ENCODE assay signal across 24 mouse cellular contexts in genomic region chr2:146249033-146249432, GRCm38 (mm10). TPM values are rescaled to one million over a fixed set of nuclear protein-coding genes. Genes with fewer than 3 reads are reported as not detected.
A peak's percentile ranks its signal among the peaks of the same experiment; 100 is the strongest.
DNase-seq lines count a peak whose midpoint lies in the region; ATAC-seq and TF ChIP-seq lines count a peak whose summit lies in the region.
"Had no signal": no experiment of that assay in that cellular context is flagged by ENCODE, and none has a peak within 500 bp of the region (broad histone marks: within the 10 kb centered on the region; RNA-seq: fewer than 3 reads in every experiment).

No protein-coding gene starts in this region.

- no peak overlapping the region for H3K4me3 ChIP-seq in hindbrain, embryonic 10.5 days
- no peak overlapping the region for H3K4me3 ChIP-seq in hindbrain, embryonic 16.5 days (ENCODE audit: low read length)
- no peak overlapping the region for H3K4me3 ChIP-seq in midbrain, embryonic 12.5 days
- H3K4me3 ChIP-seq in liver, postnatal 0 days (ENCODE audit: low read depth, low read length), result no peak overlapping the region
- no peak overlapping the region for H3K4me3 ChIP-seq in left cerebral cortex, adult 2 months
- H3K4me3 ChIP-seq: erythroblast, embryonic 14.5 days; heart, embryonic 13.5 days; layer of hippocampus, adult 2 months; liver, embryonic 15.5 days; megakaryocyte, embryonic 14.5 days had no signal

- 75% methylated on average over 7 of the region's 7 CpGs for WGBS in hindbrain, embryonic 10.5 days
- WGBS in hindbrain, embryonic 16.5 days, result 43% methylated on average over 7 of the region's 7 CpGs
- 59% methylated on average over 7 of the region's 7 CpGs for WGBS in midbrain, embryonic 12.5 days
- WGBS in liver, postnatal 0 days (ENCODE audit: insufficient replicate concordance), result 84% methylated on average over 7 of the region's 7 CpGs

- peak; percentile 12 for DNase-seq in hindbrain, embryonic 10.5 days (ENCODE audit: low spot score)
- DNase-seq in retina, postnatal 1 day, result peak; percentile 70
- no peak for DNase-seq in retina, embryonic 14.5 days (ENCODE audit: low spot score)
- no peak for DNase-seq in left cerebral cortex, postnatal 14 days (ENCODE audit: low spot score in 2 of 2)
- DNase-seq in liver, postnatal 0 days, result no peak
- DNase-seq in left cerebral cortex, adult 2 months (ENCODE audit: extremely low spot score in 1 of 2, low spot score in 2 of 2), result no peak
- DNase-seq: adrenal gland, adult 2 months; cerebellum, adult 11-12 months; cerebellum, postnatal 36 days; heart, adult 11 months; heart, postnatal 36 days; lung, postnatal 10 days; right cerebral cortex, postnatal 4 days; thymus, adult 18-20 months had no signal

- H3K9me3 ChIP-seq in hindbrain, embryonic 10.5 days, result no peaks in the 10 kb centered on the region
- no peaks in the 10 kb centered on the region for H3K9me3 ChIP-seq in hindbrain, embryonic 16.5 days (ENCODE audit: control insufficient read depth, low read length)
- no peaks in the 10 kb centered on the region for H3K9me3 ChIP-seq in midbrain, embryonic 12.5 days
- H3K9me3 ChIP-seq in liver, postnatal 0 days (ENCODE audit: low read length), result no peaks in the 10 kb centered on the region
- H3K9me3 ChIP-seq: heart, embryonic 13.5 days; liver, embryonic 15.5 days; megakaryocyte, embryonic 14.5 days had no signal

- TF ChIP-seq CTCF in liver, postnatal 0 days (IDR thresholded peaks at IDR 0.05; ENCODE audit: low read depth), result no peak
- no peak for TF ChIP-seq CTCF in left cerebral cortex, adult 2 months (IDR thresholded peaks at IDR 0.05)

- H3K9ac ChIP-seq in hindbrain, embryonic 16.5 days (ENCODE audit: low read depth, low read length), result no peak overlapping the region
- H3K9ac ChIP-seq in midbrain, embryonic 12.5 days (replicated peaks), result no peak overlapping the region
- H3K9ac ChIP-seq in liver, postnatal 0 days (replicated peaks), result no peak overlapping the region
- H3K9ac ChIP-seq: heart, embryonic 13.5 days; liver, embryonic 15.5 days had no signal

- intact Hi-C loops in left cerebral cortex, postnatal 14 days (cut with DNase I), result no loop called here
- intact Hi-C loops in left cerebral cortex, adult 2 months (cut with DNase I), result no loop called here

- TF ChIP-seq EP300 in liver, postnatal 0 days (IDR thresholded peaks at IDR 0.05; ENCODE audit: low read depth), result no peak

- ATAC-seq in hindbrain, embryonic 16.5 days, result no peak
- peak; percentile 87 for ATAC-seq in midbrain, embryonic 12.5 days (ENCODE audit: low FRiP score, low read depth)
- ATAC-seq in liver, postnatal 0 days, result no peak
- ATAC-seq: intestine, embryonic 16.5 days had no signal

- H3K4me2 ChIP-seq in hindbrain, embryonic 16.5 days (ENCODE audit: low read length), result no peak overlapping the region
- H3K4me2 ChIP-seq in midbrain, embryonic 12.5 days (replicated peaks), result no peak overlapping the region
- H3K4me2 ChIP-seq in liver, postnatal 0 days (ENCODE audit: low read depth, low read length), result no peak overlapping the region
- H3K4me2 ChIP-seq: heart, embryonic 13.5 days; liver, embryonic 15.5 days had no signal

- H3K36me3 ChIP-seq in hindbrain, embryonic 10.5 days, result 0 out of 2 replicates have a peak, but pooled peaks cover 3% of the 10 kb centered on the region
- peaks cover 2% of the 10 kb centered on the region; the same call in 1 of the 2 replicates for H3K36me3 ChIP-seq in hindbrain, embryonic 16.5 days (ENCODE audit: control insufficient read depth, insufficient read depth, low read length)
- H3K36me3 ChIP-seq in midbrain, embryonic 12.5 days, result 0 out of 2 replicates have a peak, but pooled peaks cover 6% of the 10 kb centered on the region
- 0 out of 2 replicates have a peak, but pooled peaks cover 15% of the 10 kb centered on the region for H3K36me3 ChIP-seq in liver, postnatal 0 days (replicated peaks; ENCODE audit: insufficient read depth, low read length)

- peak overlapping the region; percentile 71 for H3K27ac ChIP-seq in hindbrain, embryonic 10.5 days
- H3K27ac ChIP-seq in hindbrain, embryonic 16.5 days (ENCODE audit: low read depth, low read length), result no peak overlapping the region
- H3K27ac ChIP-seq in midbrain, embryonic 12.5 days (replicated peaks), result peak overlapping the region; percentile 64
- H3K27ac ChIP-seq in liver, postnatal 0 days (ENCODE audit: low read depth), result no peak overlapping the region
- H3K27ac ChIP-seq in left cerebral cortex, adult 2 months, result no peak overlapping the region
- H3K27ac ChIP-seq: heart, embryonic 13.5 days; kidney, postnatal 0 days; layer of hippocampus, adult 2 months; liver, embryonic 15.5 days had no signal

- peaks cover 14% of the 10 kb centered on the region; the same call in 1 of the 2 replicates for H3K27me3 ChIP-seq in hindbrain, embryonic 10.5 days (ENCODE audit: insufficient read depth, poor library complexity, severe bottlenecking)
- H3K27me3 ChIP-seq in hindbrain, embryonic 16.5 days (replicated peaks; ENCODE audit: control insufficient read depth, insufficient read depth, low read length), result no peaks in the 10 kb centered on the region
- peaks cover 5% of the 10 kb centered on the region; the same call in 1 of the 2 replicates for H3K27me3 ChIP-seq in midbrain, embryonic 12.5 days
- H3K27me3 ChIP-seq in liver, postnatal 0 days (ENCODE audit: insufficient read depth, low read length), result no peaks in the 10 kb centered on the region
- H3K27me3 ChIP-seq: CH12.LX; heart, embryonic 13.5 days; liver, embryonic 15.5 days; megakaryocyte, embryonic 14.5 days had no signal

- peaks cover 53% of the 10 kb centered on the region for H3K4me1 ChIP-seq in hindbrain, embryonic 10.5 days (replicated peaks)
- 0 out of 2 replicates have a peak, but pooled peaks cover 2% of the 10 kb centered on the region for H3K4me1 ChIP-seq in hindbrain, embryonic 16.5 days (ENCODE audit: control insufficient read depth, insufficient read depth, low read depth, low read length)
- H3K4me1 ChIP-seq in midbrain, embryonic 12.5 days, result peaks cover 16% of the 10 kb centered on the region
- no peaks in the 10 kb centered on the region for H3K4me1 ChIP-seq in liver, postnatal 0 days (ENCODE audit: insufficient read depth)
- H3K4me1 ChIP-seq: liver, embryonic 15.5 days had no signal

RNA-seq across cellular contexts. Expression of gene Insm1, which starts 27.3 kb away (rescaled TPM):
- 4.9 and 7.3 TPM in 2 replicates for polyA plus RNA-seq in hindbrain, embryonic 10.5 days (2016; fragmentation: Nextera tagmentation; extraction: Ambion mirVana)
- 1.9 and 2.3 TPM in 2 replicates for polyA plus RNA-seq in hindbrain, embryonic 16.5 days (2015; fragmentation: Nextera tagmentation; extraction: Ambion mirVana)
- polyA plus RNA-seq in midbrain, embryonic 12.5 days (2016; fragmentation: Nextera tagmentation; extraction: Ambion mirVana), result 12.2 and 12.8 TPM in 2 replicates
- 1 to 10 TPM; 4.0 to 4.2 TPM for total RNA-seq in left cerebral cortex, postnatal 14 days (2021)
- polyA plus RNA-seq in liver, postnatal 0 days (2015; fragmentation: Nextera tagmentation; extraction: Ambion mirVana), result not detected in 2 replicates
- 1 to 10 TPM; 4.8 to 6.1 TPM for total RNA-seq in left cerebral cortex, adult 2 months (2021)
- total RNA-seq: CH12.LX; heart, postnatal 36 days had no signal
- polyA plus RNA-seq: erythroblast, embryonic 14.5 days; heart, embryonic 13.5 days; kidney, postnatal 0 days; liver, embryonic 15.5 days had no signal

Comparison
In these comparisons a context has a peak if more than half of its experiments do, and no peak if none do; other contexts are left out.
1. DNase-seq: peak in hindbrain, embryonic 10.5 days (single experiment) and retina, postnatal 1 day (single experiment); none in retina, embryonic 14.5 days (single experiment), left cerebral cortex, postnatal 14 days (0 of 2), liver, postnatal 0 days (single experiment) and left cerebral cortex, adult 2 months (0 of 2).
2. H3K27ac ChIP-seq: peak in hindbrain, embryonic 10.5 days (single experiment) and midbrain, embryonic 12.5 days (single experiment); none in hindbrain, embryonic 16.5 days (single experiment), liver, postnatal 0 days (single experiment) and left cerebral cortex, adult 2 months (single experiment).